Mouse (Mus musculus) midbrain, embryonic 12.5 days (tissue): ENCODE results near the gene Olfr1214. TPM values are rescaled to one million over a fixed set of nuclear protein-coding genes. Genes with fewer than 3 reads are reported as not detected.
"Not testable (repeated sequence)": the region's sequence is repeated elsewhere in the genome, so short reads cannot be mapped to it uniquely, and the experiment has no call there.

ENCODE experiments used
- ATAC-seq: fragments of 200-750 bp; cut with Nextera tagmentation; 2 replicates; pipeline ENCODE4 v1.8.0; 2017; ENCODE audit warnings: low read depth, moderate TSS enrichment, moderate library complexity; ENCODE audit not compliant: low FRiP score
- H3K27ac ChIP-seq: fragments of 300-500 bp; sonication (generic); replicated peaks from 2 replicates; pipeline ENCODE4 v1.5.1; 2016; ENCODE audit warnings: mild to moderate bottlenecking
- H3K27me3 ChIP-seq: fragments of 300-500 bp; sonication (generic); 2 replicates; pipeline ENCODE4 v1.6.1; 2016; ENCODE audit warnings: mild to moderate bottlenecking
- H3K36me3 ChIP-seq: fragments of 300-500 bp; sonication (generic); 2 replicates; pipeline ENCODE4 v1.6.1; 2016
- H3K4me1 ChIP-seq: fragments of 300-500 bp; sonication (generic); 2 replicates; pipeline ENCODE4 v1.6.1; 2016
- H3K4me2 ChIP-seq: fragments of 300-500 bp; sonication (generic); replicated peaks from 2 replicates; pipeline ENCODE4 v1.6.1; 2016; ENCODE audit warnings: mild to moderate bottlenecking, moderate library complexity
- H3K4me3 ChIP-seq: fragments of 300-500 bp; sonication (generic); 2 replicates; pipeline ENCODE4 v1.5.1; 2016; ENCODE audit warnings: mild to moderate bottlenecking
- H3K9ac ChIP-seq: fragments of 300-500 bp; sonication (generic); replicated peaks from 2 replicates; pipeline ENCODE4 v1.6.1; 2016; ENCODE audit warnings: mild to moderate bottlenecking, moderate library complexity
- H3K9me3 ChIP-seq: fragments of 300-500 bp; sonication (generic); 2 replicates; pipeline ENCODE4 v1.6.1; 2016; ENCODE audit warnings: mild to moderate bottlenecking
- WGBS: fragments of 180-500 bp; shearing (Covaris S2); methylation state at CpG from one replicate; pipeline ENCODE4 v1.1.7; 2016; 5-methylcytosine and 5-hydroxymethylcytosine counted together
- polyA plus RNA-seq: library from polyadenylated mRNA; unstranded; fragments of >200 nt; fragmentation: Nextera tagmentation; extraction: Ambion mirVana; gene quantifications from 2 replicates; pipeline ENCODE4 v1.2.1, GENCODE M21; 2016

The Olfr1214 gene
- polyA plus RNA-seq, result not detected in 2 replicates

DNA sequence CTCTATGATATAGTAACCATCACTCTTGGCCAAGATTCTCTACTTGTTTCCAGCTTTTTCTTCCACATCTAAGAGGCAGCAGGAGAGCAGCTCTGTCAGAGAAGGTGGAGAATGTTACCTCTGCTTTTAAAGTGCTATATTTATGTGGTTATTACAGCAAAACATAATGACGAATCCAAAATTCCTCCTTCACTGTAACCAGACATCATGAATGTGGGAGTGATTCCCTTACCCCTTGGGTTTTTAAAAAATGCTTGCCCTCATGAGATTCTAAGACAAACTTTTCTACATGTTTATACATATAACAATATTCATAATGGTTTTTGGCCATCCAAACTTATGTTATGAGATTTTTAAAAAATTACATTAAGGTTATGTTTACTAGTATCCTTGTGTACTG lies at the start of gene Olfr1214:
TSS of gene Olfr1214 (minus strand) at position 101 of the 400 bp plus-strand sequence.
- no peak within 1 kb of the TSS for H3K9ac ChIP-seq
- H3K36me3 ChIP-seq, result no peaks in the 10 kb centered on the region
- H3K4me3 ChIP-seq, result no peak within 1 kb of the TSS
- no peaks in the 10 kb centered on the region for H3K9me3 ChIP-seq
- H3K4me2 ChIP-seq, result no peak within 1 kb of the TSS
- no peaks in the 10 kb centered on the region for H3K4me1 ChIP-seq
- WGBS, result 77% methylated on average over 1 of the region's 1 CpGs
- H3K27ac ChIP-seq, result no peak within 1 kb of the TSS
- no peaks in the 10 kb centered on the region for H3K27me3 ChIP-seq
- no peak for ATAC-seq

DNA sequence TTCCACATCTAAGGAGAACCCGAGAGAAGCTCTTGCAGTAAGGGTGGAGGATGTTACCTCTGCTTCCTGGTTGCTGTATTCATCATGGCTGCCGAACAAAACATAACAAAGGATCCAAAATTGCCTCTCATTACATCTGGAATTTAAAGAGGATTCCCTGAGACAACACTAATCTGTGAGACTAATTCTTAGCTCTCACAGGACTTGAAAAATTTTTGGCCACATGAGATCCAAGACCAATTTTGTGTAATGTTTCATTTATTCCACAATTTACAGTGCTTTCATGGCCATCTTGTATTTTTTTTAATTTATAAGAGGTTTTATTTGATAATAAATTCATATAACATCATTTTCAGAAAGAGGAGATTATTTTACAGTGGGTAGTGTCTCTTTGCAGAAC lies 39.5 kb upstream of the Olfr1214 start, which contains the start of gene Olfr1217:
TSS of gene Olfr1217 (minus strand) at position 101 of the 400 bp plus-strand sequence.
- H3K4me2 ChIP-seq, result no peak within 1 kb of the TSS
- H3K9me3 ChIP-seq, result no peaks in the 10 kb centered on the region
- no peak within 1 kb of the TSS for H3K9ac ChIP-seq
- ATAC-seq, result no peak
- no peaks in the 10 kb centered on the region for H3K36me3 ChIP-seq
- no peaks in the 10 kb centered on the region for H3K27me3 ChIP-seq
- H3K4me3 ChIP-seq, result no peak within 1 kb of the TSS
- H3K4me1 ChIP-seq, result no peaks in the 10 kb centered on the region
- H3K27ac ChIP-seq, result no peak within 1 kb of the TSS
- WGBS, result 70% methylated on average over 2 of the region's 2 CpGs

DNA sequence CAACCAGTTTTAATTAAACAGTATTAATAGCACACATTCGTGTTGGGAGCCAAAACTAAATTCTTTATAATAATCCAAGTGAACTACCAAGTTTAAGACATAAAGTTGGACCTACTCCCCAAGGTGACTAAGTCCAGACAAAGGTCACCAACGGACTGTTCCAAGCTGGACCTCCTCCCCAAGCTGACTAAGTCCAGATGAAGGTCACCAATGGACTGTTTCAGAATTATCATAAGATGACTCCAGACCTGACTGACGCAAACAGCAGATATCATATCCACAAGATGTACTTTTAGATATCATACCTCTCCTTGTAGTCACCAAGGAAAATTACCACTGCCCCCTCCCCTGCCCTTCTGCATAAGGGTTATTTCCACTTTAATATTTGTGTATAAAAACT lies 29.0 kb upstream of the Olfr1214 start:
- not testable (repeated sequence) for H3K9ac ChIP-seq, H3K36me3 ChIP-seq, H3K4me3 ChIP-seq, H3K27me3 ChIP-seq, H3K4me1 ChIP-seq, H3K9me3 ChIP-seq, ATAC-seq, H3K27ac ChIP-seq, H3K4me2 ChIP-seq
- WGBS, result 74% methylated on average over 3 of the region's 3 CpGs

DNA sequence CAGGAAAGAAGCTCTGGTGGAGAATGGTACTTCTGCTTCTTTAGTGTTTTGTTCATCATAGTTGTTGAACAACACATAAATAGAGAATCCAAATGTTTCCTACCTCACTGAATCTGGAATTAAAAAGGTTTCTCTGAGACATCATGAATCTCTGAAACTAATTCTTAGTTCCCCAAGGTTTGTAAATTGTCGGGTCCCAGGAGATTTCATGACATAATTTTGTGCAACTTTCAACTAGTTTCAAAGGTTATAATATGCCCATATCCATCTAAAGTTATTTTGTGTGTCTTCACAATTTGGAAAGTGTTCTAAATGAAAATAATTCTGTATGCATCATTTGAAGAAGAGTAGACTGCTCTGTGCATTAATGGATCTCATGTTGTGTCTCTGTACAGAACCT lies 25.8 kb upstream of the Olfr1214 start, which contains the start of gene Olfr1216:
TSS of gene Olfr1216 (minus strand) at position 101 of the 400 bp plus-strand sequence.
- WGBS, result 87% methylated on average over 1 of the region's 1 CpGs
- no peak for ATAC-seq
- Histone ChIP-seq H3K27ac (no peak within 1 kb of the TSS), H3K36me3 (no peaks in the 10 kb centered on the region), H3K9ac (no peak within 1 kb of the TSS), H3K4me3 (no peak within 1 kb of the TSS), H3K9me3 (no peaks in the 10 kb centered on the region), H3K27me3 (no peaks in the 10 kb centered on the region), H3K4me1 (no peaks in the 10 kb centered on the region), H3K4me2 (no peak within 1 kb of the TSS)

DNA sequence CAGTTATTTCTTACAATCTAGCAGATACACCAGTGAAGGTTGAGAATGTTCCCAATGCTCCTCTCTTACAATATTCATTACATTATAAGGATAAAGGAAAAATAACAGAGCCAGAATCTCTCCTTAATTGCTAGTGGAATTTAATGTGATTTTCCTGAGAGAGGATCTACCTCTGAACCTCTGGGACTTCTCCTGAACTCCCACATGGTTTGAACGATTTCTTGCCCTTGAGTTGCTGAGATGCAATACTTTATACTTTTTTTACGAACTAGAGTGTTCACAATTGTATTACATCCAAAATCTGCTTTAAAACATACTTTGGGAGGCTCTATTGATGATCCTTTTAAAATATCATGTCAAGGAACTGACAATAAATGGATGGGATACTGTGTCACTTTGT lies 14.4 kb upstream of the Olfr1214 start, which contains the start of gene Olfr1215:
TSS of gene Olfr1215 (minus strand) at position 101 of the 400 bp plus-strand sequence.
- Histone ChIP-seq H3K9me3 (no peaks in the 10 kb centered on the region), H3K9ac (no peak within 1 kb of the TSS), H3K4me2 (no peak within 1 kb of the TSS), H3K27me3 (no peaks in the 10 kb centered on the region), H3K4me1 (no peaks in the 10 kb centered on the region), H3K27ac (no peak within 1 kb of the TSS), H3K4me3 (no peak within 1 kb of the TSS), H3K36me3 (no peaks in the 10 kb centered on the region)
- no peak for ATAC-seq
- 75% methylated on average over 2 of the region's 2 CpGs for WGBS

DNA sequence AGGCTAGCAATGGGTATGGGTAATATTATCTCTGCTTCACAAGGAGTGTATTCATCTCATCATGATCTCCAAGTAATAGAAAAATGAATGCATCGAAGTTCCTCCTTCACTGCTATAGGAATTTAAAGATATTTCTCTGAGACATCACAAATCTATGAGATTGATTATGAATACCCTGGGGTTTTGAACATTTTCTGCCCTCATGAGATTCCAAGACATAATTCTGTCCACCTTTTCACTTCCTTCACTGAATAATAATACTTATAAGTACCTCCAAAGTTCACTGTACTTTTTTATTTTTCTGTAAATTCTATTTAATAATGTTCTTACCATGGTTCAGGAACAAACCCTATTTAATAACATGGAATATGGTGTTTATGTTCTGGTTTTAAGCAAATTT lies 12.3 kb downstream of the Olfr1214 start, which contains the start of gene Gm13762:
TSS of gene Gm13762 (minus strand) at position 101 of the 400 bp plus-strand sequence.
- Histone ChIP-seq H3K4me1 (no peaks in the 10 kb centered on the region), H3K9me3 (no peaks in the 10 kb centered on the region), H3K4me3 (no peak within 1 kb of the TSS), H3K27ac (no peak within 1 kb of the TSS), H3K4me2 (no peak within 1 kb of the TSS), H3K27me3 (no peaks in the 10 kb centered on the region), H3K36me3 (no peaks in the 10 kb centered on the region), H3K9ac (no peak within 1 kb of the TSS)
- WGBS, result 92% methylated on average over 1 of the region's 1 CpGs
- no peak for ATAC-seq

DNA sequence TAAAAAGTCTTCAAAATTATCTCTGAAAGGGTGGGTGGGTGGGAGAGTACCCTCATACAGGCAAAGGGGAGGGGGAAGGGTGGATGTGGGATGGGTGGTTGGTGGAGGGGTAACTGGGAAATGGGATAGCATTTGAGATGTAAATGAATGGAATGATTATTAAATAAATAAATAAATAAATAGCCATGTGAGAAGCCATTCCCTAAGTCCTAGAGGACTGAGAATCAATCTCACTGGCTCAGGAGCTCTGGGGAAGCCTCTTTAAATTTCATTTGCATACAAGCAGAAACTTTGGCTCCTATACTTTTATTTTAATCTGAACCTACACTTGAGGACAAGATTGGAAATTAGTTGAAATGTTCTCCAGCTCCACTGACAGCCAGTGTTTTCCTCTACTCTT lies 38.8 kb downstream of the Olfr1214 start, which contains the start of gene Olfr1212:
TSS of gene Olfr1212 (plus strand) at position 301 of the 400 bp plus-strand sequence.
- no peak within 1 kb of the TSS for H3K4me2 ChIP-seq

DNA sequence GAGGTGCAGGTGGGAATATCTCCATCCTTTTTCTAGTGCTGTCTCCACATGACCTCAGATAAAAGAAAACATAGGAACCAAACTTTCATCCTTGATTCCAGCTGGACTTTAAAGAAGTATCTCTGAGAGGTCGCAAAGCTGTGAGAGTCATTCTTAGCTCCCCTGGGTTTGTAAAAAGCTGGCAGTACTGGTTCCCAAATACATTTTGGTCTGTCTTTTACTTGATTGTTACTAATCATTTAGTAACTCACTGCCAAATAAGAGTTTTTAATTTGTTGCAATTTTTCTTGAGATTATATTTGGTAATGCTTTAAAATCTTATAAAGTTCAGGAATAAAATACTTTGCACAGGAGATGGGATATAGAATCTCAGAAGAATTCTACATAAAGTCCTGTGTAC lies 54.4 kb downstream of the Olfr1214 start, which contains the start of gene Olfr1211:
TSS of gene Olfr1211 (minus strand) at position 101 of the 400 bp plus-strand sequence.
- Histone ChIP-seq H3K27me3 (no peaks in the 10 kb centered on the region), H3K4me3 (no peak within 1 kb of the TSS), H3K4me2 (no peak within 1 kb of the TSS), H3K36me3 (no peaks in the 10 kb centered on the region), H3K9me3 (no peaks in the 10 kb centered on the region), H3K27ac (no peak within 1 kb of the TSS), H3K4me1 (no peaks in the 10 kb centered on the region), H3K9ac (no peak within 1 kb of the TSS)
- WGBS, result 95% methylated on average over 1 of the region's 1 CpGs
- ATAC-seq, result no peak

More for the DNA sequence above, 38.8 kb downstream of the Olfr1214 start, which contains the start of gene Olfr1212:
- H3K9ac ChIP-seq, result no peak within 1 kb of the TSS
- no peak within 1 kb of the TSS for H3K27ac ChIP-seq
- no peak for ATAC-seq
- H3K9me3 ChIP-seq, result no peaks in the 10 kb centered on the region
- H3K36me3 ChIP-seq, result no peaks in the 10 kb centered on the region
- no peaks in the 10 kb centered on the region for H3K27me3 ChIP-seq
- no peak within 1 kb of the TSS for H3K4me3 ChIP-seq
- H3K4me1 ChIP-seq, result no peaks in the 10 kb centered on the region

Other genes with a start within 250 kb of the Olfr1214 start
- gene Olfr1198, start 241.3 kb downstream of the Olfr1214 start, polyA plus RNA-seq, result not detected in 2 replicates
- not detected in 2 replicates for gene Olfr1199, start 232.2 kb downstream of the Olfr1214 start, polyA plus RNA-seq
- not detected in 2 replicates for gene Olfr1200, start 222.2 kb downstream of the Olfr1214 start, polyA plus RNA-seq
- not detected in 2 replicates for gene Olfr1201, start 199.6 kb downstream of the Olfr1214 start, polyA plus RNA-seq
- gene Olfr1202, start 178.2 kb downstream of the Olfr1214 start, polyA plus RNA-seq, result not detected in 2 replicates
- not detected in 2 replicates for gene Olfr1205, start 162.9 kb downstream of the Olfr1214 start, polyA plus RNA-seq
- not detected in 2 replicates for gene Olfr1204, start 143.4 kb downstream of the Olfr1214 start, polyA plus RNA-seq
- not detected in 2 replicates for gene Olfr1206, start 129.4 kb downstream of the Olfr1214 start, polyA plus RNA-seq
- not detected in 2 replicates for gene Olfr1208, start 90.3 kb downstream of the Olfr1214 start, polyA plus RNA-seq
- not detected in 2 replicates for gene Olfr1209, start 77.5 kb downstream of the Olfr1214 start, polyA plus RNA-seq
- gene Olfr1211, start 54.5 kb downstream of the Olfr1214 start, polyA plus RNA-seq, result not detected in 2 replicates
- not detected in 2 replicates for gene Olfr1212, start 38.7 kb downstream of the Olfr1214 start, polyA plus RNA-seq
- not detected in 2 replicates for gene Gm13762, start 12.4 kb downstream of the Olfr1214 start, polyA plus RNA-seq
- gene Olfr1215, start 14.3 kb upstream of the Olfr1214 start, polyA plus RNA-seq, result not detected in 2 replicates
- not detected in 2 replicates for gene Olfr1216, start 25.7 kb upstream of the Olfr1214 start, polyA plus RNA-seq
- not detected in 2 replicates for gene Olfr1217, start 39.4 kb upstream of the Olfr1214 start, polyA plus RNA-seq
- gene Olfr1218, start 68.5 kb upstream of the Olfr1214 start, polyA plus RNA-seq, result not detected in 2 replicates
- not detected in 2 replicates for gene Olfr1219, start 90.9 kb upstream of the Olfr1214 start, polyA plus RNA-seq
- not detected in 2 replicates for gene Olfr1220, start 114.2 kb upstream of the Olfr1214 start, polyA plus RNA-seq
- gene Olfr1221, start 124.6 kb upstream of the Olfr1214 start, polyA plus RNA-seq, result not detected in 2 replicates
- not detected in 2 replicates for gene Olfr1222, start 140.4 kb upstream of the Olfr1214 start, polyA plus RNA-seq
- not detected in 2 replicates for gene Olfr1223, start 158.9 kb upstream of the Olfr1214 start, polyA plus RNA-seq
- gene Olfr1224-ps1, start 171.4 kb upstream of the Olfr1214 start, polyA plus RNA-seq, result not detected in 2 replicates
- gene Olfr1225, start 182.0 kb upstream of the Olfr1214 start, polyA plus RNA-seq, result not detected in 2 replicates
- gene Olfr1226, start 207.4 kb upstream of the Olfr1214 start, polyA plus RNA-seq, result not detected in 2 replicates